Mouse (Mus musculus): Measurements from ENCODE around the gene Duxf3. TPM values are rescaled to one million over a fixed set of nuclear protein-coding genes. Genes with fewer than 3 reads are reported as not detected.
"Not testable (repeated sequence)": the region's sequence is repeated elsewhere in the genome, so short reads cannot be mapped to it uniquely, and the experiment has no call there.

Duxf3 gene
- total RNA-seq, 2 experiments from 2014 or later, result not detected

GRCm38 (mm10) chr10:58223161-58223560 lies 9.3 kb downstream of the Duxf3 start:
- not testable (repeated sequence) for DNase-seq

- not testable (repeated sequence) for DNase-seq
These were observed 10.9 kb downstream of the Duxf3 start for GRCm38 (mm10) chr10:58221571-58221970.

- DNase-seq, result no peak
These were observed 11.7 kb downstream of the Duxf3 start for GRCm38 (mm10) chr10:58220726-58221125.

GRCm38 (mm10) chr10:58217366-58217765 lies 15.1 kb downstream of the Duxf3 start:
- DNase-seq, result no peak

GRCm38 (mm10) chr10:58215353-58215752 lies 17.1 kb downstream of the Duxf3 start:
- DNase-seq, result no peak

GRCm38 (mm10) chr10:58214934-58215333 lies 17.5 kb downstream of the Duxf3 start:
- DNase-seq, result no peak

GRCm38 (mm10) chr10:58214497-58214896 lies 18.0 kb downstream of the Duxf3 start:
- no peak for DNase-seq

GRCm38 (mm10) chr10:58212230-58212629 lies 20.2 kb downstream of the Duxf3 start:
- DNase-seq, result no peak

GRCm38 (mm10) chr10:58211213-58211612 lies 21.3 kb downstream of the Duxf3 start:
- no peak for DNase-seq

GRCm38 (mm10) chr10:58210514-58210913 lies 22.0 kb downstream of the Duxf3 start:
- no peak for DNase-seq

- DNase-seq, result no peak
These were observed 22.6 kb downstream of the Duxf3 start for GRCm38 (mm10) chr10:58209710-58210467.

- no peak for DNase-seq
These were observed 25.7 kb downstream of the Duxf3 start for GRCm38 (mm10) chr10:58206639-58207404.

- DNase-seq, result no peak
These were observed 26.5 kb downstream of the Duxf3 start for GRCm38 (mm10) chr10:58205986-58206385.

Other genes with a start within 250 kb of the Duxf3 start
- not detected for gene AW822073, start 7.7 kb downstream of the Duxf3 start, total RNA-seq (2021)
- gene Gm4981, start 4.0 kb upstream of the Duxf3 start, total RNA-seq (2021), result not detected
- gene Gcc2, start 22.8 kb upstream of the Duxf3 start, total RNA-seq (2021), result 10 to 100 TPM; 40.9 to 47.4 TPM
- gene Lims1, start 90.8 kb upstream of the Duxf3 start, total RNA-seq (2021), result 10 to 100 TPM; 48.8 to 62.8 TPM
- gene Ranbp2, start 214.2 kb upstream of the Duxf3 start, total RNA-seq (2021), result 10 to 100 TPM; 80.4 to 85.1 TPM